Mouse (Mus musculus): Measurements from ENCODE around the gene Dgki.

GRCm38 (mm10) chr6:37310601-37311000, 10.6 kb upstream of the Dgki start:
- no peak for TF ChIP-seq POLR2A (IDR thresholded peaks at IDR 0.05; ENCODE audit: borderline replicate concordance, low read depth, low read length)
- TF ChIP-seq CTCF (IDR thresholded peaks at IDR 0.05; ENCODE audit: low read depth, low read length), result no peak
